Mouse (Mus musculus) Patski (cell line): ENCODE measurements around the gene Lonp1. TPM values are rescaled to one million over a fixed set of nuclear protein-coding genes. Genes with fewer than 3 reads are reported as not detected.

ENCODE experiments used
- ATAC-seq: fragments of 100-300 bp; one replicate; pipeline ENCODE4 v1.8.0; 2021
- CTCF ChIA-PET: fragments of 350-600 bp; sonication (Branson Sonifier 250); formaldehyde crosslinking; loops from one replicate; lab custom pipeline; 2022; ENCODE audit warnings: inconsistent platforms; lab: Charles Lee
- POLR2A ChIA-PET: fragments of 350-600 bp; sonication (Branson Sonifier 250); formaldehyde crosslinking; loops from one replicate; lab custom pipeline; 2022; ENCODE audit warnings: antibody characterized with exemption, inconsistent platforms; lab: Charles Lee
- DNase-seq: peaks from one replicate; pipeline ENCODE4 v3.0.0-alpha.2; 2011; ENCODE audit warnings: low read depth, low spot score
- H3K27me3 ChIP-seq: fragments of 371-371 bp; one replicate; pipeline ENCODE4 v1.5.1; 2021
- CTCF ChIP-seq: fragments of 100-300 bp; IDR thresholded peaks from one replicate; pipeline ENCODE4 v1.5.1; 2021
- in situ Hi-C: fragments of 300-500 bp; cut with MboI; formaldehyde crosslinking; loops from 3 replicates; pipeline ENCODE4 v1.11.1; 2018; ENCODE audit warnings: low pct_unique_long_range_greater_than_20kb, mixed read lengths
- polyA plus RNA-seq: library from polyadenylated mRNA; unstranded; gene quantifications from one replicate; pipeline ENCODE4 v1.2.3, GENCODE M21; 2021

Gene Lonp1
- polyA plus RNA-seq, 1 experiment from 2014 or later = 193 TPM

- CTCF ChIA-PET = interaction anchor here (1.1 kb wide), 1 partner anchor 13 kb away, joined by 3 read pairs; no protein-coding TSS in a partner anchor
- TF ChIP-seq CTCF = no peak
- POLR2A ChIA-PET = no interaction called here
- no peaks in the 10 kb centered on the region for H3K27me3 ChIP-seq
- ATAC-seq (no peak), DNase-seq (no peak)
- in situ Hi-C loops = no loop called here
These were observed 14.7 kb downstream of the Lonp1 start for GRCm38 (mm10) chr17:56611861-56612564.

- TF ChIP-seq CTCF = no peak
- no peaks in the 10 kb centered on the region for H3K27me3 ChIP-seq
- CTCF ChIA-PET = no interaction called here
- in situ Hi-C loops = no loop called here
- POLR2A ChIA-PET = no interaction called here
- DNase-seq (no peak), ATAC-seq (no peak)
These were observed 15.4 kb downstream of the Lonp1 start for GRCm38 (mm10) chr17:56611323-56611722.

GRCm38 (mm10) chr17:56609452-56610171, 17.1 kb downstream of the Lonp1 start, which contains the start of gene 2410015M20Rik:
TSS of gene 2410015M20Rik (minus strand) at chr17:56609771.
- in situ Hi-C loops = no loop called here
- no peak for TF ChIP-seq CTCF
- no peaks in the 10 kb centered on the region for H3K27me3 ChIP-seq
- ChIA-PET CTCF (interaction anchor here (1.4 kb wide), 2 partner anchors 17 to 59 kb away, joined by 3 to 4 read pairs; no protein-coding TSS in a partner anchor), POLR2A (no interaction called here)
- ATAC-seq (peak; percentile 72), DNase-seq (peak; percentile 85)

GRCm38 (mm10) chr17:56608699-56609098, 18.0 kb downstream of the Lonp1 start:
- ChIA-PET POLR2A (interaction anchor here (0.9 to 1.1 kb wide), 2 partner anchors 9 to 19 kb away, joined by 3 to 4 read pairs; partner anchors contain the start of gene Catsperd), CTCF (interaction anchor here (1.4 kb wide), 2 partner anchors 12 to 16 kb away, joined by 3 read pairs; no protein-coding TSS in a partner anchor)
- in situ Hi-C loops = no loop called here
- TF ChIP-seq CTCF = no peak
- no peak for ATAC-seq
- no peaks in the 10 kb centered on the region for H3K27me3 ChIP-seq
- DNase-seq = no peak

- POLR2A ChIA-PET = interaction anchor here (0.5 to 1.3 kb wide), 4 partner anchors 8 to 64 kb away, joined by 3 to 5 read pairs (median 4); partner anchors contain the start of gene Catsperd
- H3K27me3 ChIP-seq = no peaks in the 10 kb centered on the region
- TF ChIP-seq CTCF = no peak
- CTCF ChIA-PET = interaction anchor here (0.7 to 1.4 kb wide), 2 partner anchors 11 to 21 kb away, joined by 3 read pairs; no protein-coding TSS in a partner anchor
- DNase-seq = no peak
- no peak for ATAC-seq
- in situ Hi-C loops = no loop called here
These were observed 19.1 kb downstream of the Lonp1 start for GRCm38 (mm10) chr17:56607521-56608062.

- in situ Hi-C loops = no loop called here
- ChIA-PET CTCF (interaction anchor here (0.8 kb wide), 1 partner anchor 16 kb away, joined by 3 read pairs; no protein-coding TSS in a partner anchor), POLR2A (interaction anchor here (1.0 kb wide), 1 partner anchor 16 kb away, joined by 4 read pairs; no protein-coding TSS in a partner anchor)
- ATAC-seq (no peak), DNase-seq (no peak)
- H3K27me3 ChIP-seq = no peaks in the 10 kb centered on the region
- TF ChIP-seq CTCF = no peak
These were observed 21.3 kb downstream of the Lonp1 start for GRCm38 (mm10) chr17:56605431-56605830.

GRCm38 (mm10) chr17:56604422-56604821, 22.3 kb downstream of the Lonp1 start:
- no peak for DNase-seq
- in situ Hi-C loops = no loop called here
- ChIA-PET CTCF (interaction anchor here (1.0 kb wide), 1 partner anchor 18 kb away, joined by 3 read pairs; no protein-coding TSS in a partner anchor), POLR2A (interaction anchor here (1.0 to 1.6 kb wide), 4 partner anchors 10 to 64 kb away, joined by 3 to 6 read pairs (median 4); no protein-coding TSS in a partner anchor)
- no peaks in the 10 kb centered on the region for H3K27me3 ChIP-seq
- ATAC-seq = no peak
- no peak for TF ChIP-seq CTCF

- in situ Hi-C loops = no loop called here
- no peak for TF ChIP-seq CTCF
- H3K27me3 ChIP-seq = no peaks in the 10 kb centered on the region
- ChIA-PET POLR2A (interaction anchor here (1.0 to 1.6 kb wide), 4 partner anchors 10 to 64 kb away, joined by 3 to 6 read pairs (median 4); no protein-coding TSS in a partner anchor), CTCF (interaction anchor here (1.0 kb wide), 1 partner anchor 17 kb away, joined by 3 read pairs; no protein-coding TSS in a partner anchor)
- DNase-seq = no peak
- ATAC-seq = no peak
These were observed 22.7 kb downstream of the Lonp1 start for GRCm38 (mm10) chr17:56604070-56604380.

GRCm38 (mm10) chr17:56603186-56604069, 23.3 kb downstream of the Lonp1 start:
- in situ Hi-C loops = no loop called here
- ChIA-PET CTCF (interaction anchor here (1.0 kb wide), 1 partner anchor 17 kb away, joined by 3 read pairs; no protein-coding TSS in a partner anchor), POLR2A (interaction anchor here (1.0 to 1.6 kb wide), 4 partner anchors 11 to 65 kb away, joined by 3 to 6 read pairs (median 4); no protein-coding TSS in a partner anchor)
- DNase-seq (no peak), ATAC-seq (no peak)
- TF ChIP-seq CTCF = no peak
- no peaks in the 10 kb centered on the region for H3K27me3 ChIP-seq
